Mouse (Mus musculus) liver, embryonic 14.5 days (tissue): Measurements from ENCODE around the gene Smarcal1.

ENCODE experiments used
- CTCF ChIP-seq: IDR thresholded peaks from 2 replicates; pipeline ENCODE4 v1.5.1; 2016; ENCODE audit warnings: antibody characterized with exemption, low read depth, control low read depth
- EP300 ChIP-seq: IDR thresholded peaks from 2 replicates; pipeline ENCODE4 v1.6.1; 2016; ENCODE audit warnings: antibody characterized with exemption, low read depth

GRCm38 (mm10) chr1:72602186-72602585 is 19.1 kb downstream of the Smarcal1 start:
- no peak for TF ChIP-seq CTCF
- TF ChIP-seq EP300, result no peak
